Mouse (Mus musculus): Measurements from ENCODE around the gene Gabbr2. TPM values are rescaled to one million over a fixed set of nuclear protein-coding genes. Genes with fewer than 3 reads are reported as not detected.

Gene Gabbr2
- total RNA-seq, 4 experiments from 2014 or later: 0.05 to 0.17 TPM; not detected in 2

- DNase-seq (ENCODE audit: low spot score in 2 of 2): no peak
These were observed 273.0 kb downstream of the Gabbr2 start for GRCm38 (mm10) chr4:46718624-46719023.

GRCm38 (mm10) chr4:46717156-46717555, 274.5 kb downstream of the Gabbr2 start:
- DNase-seq (ENCODE audit: low spot score in 2 of 2): no peak

- DNase-seq (ENCODE audit: low spot score in 2 of 2): no peak
These were observed 275.3 kb downstream of the Gabbr2 start for GRCm38 (mm10) chr4:46716361-46716760.

GRCm38 (mm10) chr4:46710523-46710922, 281.1 kb downstream of the Gabbr2 start:
- DNase-seq (ENCODE audit: low spot score in 2 of 2): no peak

GRCm38 (mm10) chr4:46710018-46710417, 281.7 kb downstream of the Gabbr2 start:
- DNase-seq (ENCODE audit: low spot score in 2 of 2): no peak

- DNase-seq (ENCODE audit: low spot score in 2 of 2): no peak
These were observed 282.2 kb downstream of the Gabbr2 start for GRCm38 (mm10) chr4:46709492-46709891.

- no peak for DNase-seq (ENCODE audit: low spot score in 2 of 2)
These were observed 285.9 kb downstream of the Gabbr2 start for GRCm38 (mm10) chr4:46705739-46706138.

- no peak for DNase-seq (ENCODE audit: low spot score in 2 of 2)
These were observed 288.5 kb downstream of the Gabbr2 start for GRCm38 (mm10) chr4:46703146-46703545.

GRCm38 (mm10) chr4:46700223-46700651, 291.4 kb downstream of the Gabbr2 start:
- no peak for DNase-seq (ENCODE audit: low spot score in 2 of 2)

- DNase-seq (ENCODE audit: low spot score in 2 of 2): no peak
These were observed 295.2 kb downstream of the Gabbr2 start for GRCm38 (mm10) chr4:46696467-46696866.

- DNase-seq (ENCODE audit: low spot score in 2 of 2): no peak
These were observed 301.1 kb downstream of the Gabbr2 start for GRCm38 (mm10) chr4:46690565-46690964.

- DNase-seq (ENCODE audit: low spot score in 2 of 2): no peak
These were observed 301.7 kb downstream of the Gabbr2 start for GRCm38 (mm10) chr4:46690023-46690420.

GRCm38 (mm10) chr4:46689397-46690022, 302.2 kb downstream of the Gabbr2 start:
- peak; percentile 20 to 35 for DNase-seq (ENCODE audit: low spot score in 2 of 2)

- no peak for DNase-seq (ENCODE audit: low spot score in 2 of 2)
These were observed 303.4 kb downstream of the Gabbr2 start for GRCm38 (mm10) chr4:46688213-46688832.

- no peak for DNase-seq (ENCODE audit: low spot score in 2 of 2)
These were observed 307.5 kb downstream of the Gabbr2 start for GRCm38 (mm10) chr4:46684160-46684559.

- no peak for DNase-seq (ENCODE audit: low spot score in 2 of 2)
These were observed 315.0 kb downstream of the Gabbr2 start for GRCm38 (mm10) chr4:46676646-46677045.

GRCm38 (mm10) chr4:46675992-46676391, 315.7 kb downstream of the Gabbr2 start:
- no peak for DNase-seq (ENCODE audit: low spot score in 2 of 2)

- no peak for DNase-seq (ENCODE audit: low spot score in 2 of 2)
These were observed 316.3 kb downstream of the Gabbr2 start for GRCm38 (mm10) chr4:46675272-46675785.

- no peak for DNase-seq (ENCODE audit: low spot score in 2 of 2)
These were observed 323.1 kb downstream of the Gabbr2 start for GRCm38 (mm10) chr4:46668620-46669019.

GRCm38 (mm10) chr4:46666420-46666819, 325.3 kb downstream of the Gabbr2 start:
- no peak for DNase-seq (ENCODE audit: low spot score in 2 of 2)

GRCm38 (mm10) chr4:46665371-46665774, 326.3 kb downstream of the Gabbr2 start:
- no peak for DNase-seq (ENCODE audit: low spot score in 2 of 2)

GRCm38 (mm10) chr4:46664123-46665009, 327.3 kb downstream of the Gabbr2 start:
- no peak for DNase-seq (ENCODE audit: low spot score in 2 of 2)

All from gastrocnemius, adult 8-10 months (tissue).